Mouse (Mus musculus) lung, adult 2 months (tissue): ENCODE measurements around the gene Mid1.
"Not testable (repeated sequence)": the region's sequence is repeated elsewhere in the genome, so short reads cannot be mapped to it uniquely, and the experiment has no call there.

Source experiments
- CTCF ChIP-seq: fragments of 200-500 bp; IDR thresholded peaks from 2 replicates; pipeline ENCODE4 v1.5.1; 2011; ENCODE audit warnings: mild to moderate bottlenecking, low read length, control low read depth; ENCODE audit not compliant: insufficient read depth
- POLR2A ChIP-seq: fragments of 200-500 bp; IDR thresholded peaks from 2 replicates; pipeline ENCODE4 v1.6.1; 2011; ENCODE audit warnings: low read depth, mild to moderate bottlenecking, control low read depth, low read length, borderline replicate concordance; ENCODE audit errors: extremely low read depth

DNA sequence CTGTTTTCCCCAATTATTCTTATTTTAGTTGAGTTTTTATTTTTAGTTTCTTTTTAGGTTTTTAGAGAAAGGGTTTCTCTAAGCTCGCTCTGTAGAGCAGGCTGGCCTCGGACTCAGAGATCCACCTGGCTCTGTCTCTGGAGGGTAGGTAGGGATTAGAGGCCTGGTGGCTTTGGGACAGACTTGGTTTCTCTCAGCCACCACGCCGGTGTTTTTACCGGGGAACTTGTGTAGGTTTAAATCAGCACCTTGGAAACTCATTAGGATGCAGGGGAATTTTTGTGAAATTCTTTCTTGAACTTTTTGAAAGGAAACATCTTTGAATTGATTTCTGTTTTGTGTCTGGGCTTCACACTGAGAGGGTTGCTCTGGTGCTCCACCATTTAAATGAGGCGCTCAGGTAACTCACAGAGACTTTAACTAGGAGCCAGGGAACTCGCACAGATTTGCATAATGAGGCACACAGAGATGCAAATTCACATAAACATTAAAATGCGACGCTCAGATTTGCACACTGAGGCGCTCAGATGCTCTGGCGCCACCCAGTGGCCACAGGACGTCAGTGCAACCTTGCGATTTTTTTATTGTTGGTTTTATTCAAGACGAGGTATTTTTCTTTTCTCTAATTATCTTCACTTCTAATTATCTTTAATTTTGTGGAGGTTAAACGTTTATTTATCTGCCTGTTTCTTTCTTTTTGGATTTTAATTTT is 336.9 kb downstream of the Mid1 start:
- not testable (repeated sequence) for TF ChIP-seq POLR2A, CTCF
